Mouse (Mus musculus) frontal cortex, postnatal 25 days (tissue): ENCODE data around the gene Atp8b2.

ENCODE experiments used
- DNase-seq, 2 experiments: peaks; one replicate each; pipeline ENCODE4 v3.0.0; 2022; ENCODE audit warnings: low spot score in 2 of 2

Atp8b2 gene

GRCm38 (mm10) chr3:89963221-89963763 lies at the start of gene Atp8b2:
TSS of gene Atp8b2 (minus strand) at chr3:89963508.
- DNase-seq: peak in 1 of 2 experiments; percentile 24

- DNase-seq: no peak
These were observed 47.0 kb upstream of the Atp8b2 start for GRCm38 (mm10) chr3:90010291-90010690.

- no peak for DNase-seq
These were observed 40.9 kb upstream of the Atp8b2 start for GRCm38 (mm10) chr3:90004091-90004796.

GRCm38 (mm10) chr3:89999830-90000229 lies 36.5 kb upstream of the Atp8b2 start:
- no peak for DNase-seq

GRCm38 (mm10) chr3:89999090-89999489 lies 35.8 kb upstream of the Atp8b2 start:
- DNase-seq: no peak

GRCm38 (mm10) chr3:89998612-89999054 lies 35.3 kb upstream of the Atp8b2 start, which contains the start of gene Hax1:
TSS of gene Hax1 (minus strand) at chr3:89998780.
- peak; percentile 93 to 95 for DNase-seq

- DNase-seq: peak; percentile 6 to 14
These were observed 34.6 kb upstream of the Atp8b2 start for GRCm38 (mm10) chr3:89997791-89998495.

- no peak for DNase-seq
These were observed 31.7 kb upstream of the Atp8b2 start for GRCm38 (mm10) chr3:89994807-89995515.

- no peak for DNase-seq
These were observed 24.5 kb upstream of the Atp8b2 start for GRCm38 (mm10) chr3:89987822-89988221.

- no peak for DNase-seq
These were observed 23.9 kb upstream of the Atp8b2 start for GRCm38 (mm10) chr3:89987211-89987610.

GRCm38 (mm10) chr3:89982426-89982825 lies 19.1 kb upstream of the Atp8b2 start:
- no peak for DNase-seq

- no peak for DNase-seq
These were observed 13.6 kb upstream of the Atp8b2 start for GRCm38 (mm10) chr3:89976859-89977258.

- no peak for DNase-seq
These were observed 5.2 kb upstream of the Atp8b2 start for GRCm38 (mm10) chr3:89968509-89968908.

- DNase-seq: no peak
These were observed 3.6 kb upstream of the Atp8b2 start for GRCm38 (mm10) chr3:89966946-89967345.

GRCm38 (mm10) chr3:89965972-89966371 lies 2.7 kb upstream of the Atp8b2 start:
- DNase-seq: no peak

- DNase-seq: no peak
These were observed 2.2 kb upstream of the Atp8b2 start for GRCm38 (mm10) chr3:89965557-89965956.

- no peak for DNase-seq
These were observed 825 bp upstream of the Atp8b2 start for GRCm38 (mm10) chr3:89963926-89964739.

GRCm38 (mm10) chr3:89962751-89963220 lies 522 bp downstream of the Atp8b2 start:
- DNase-seq: no peak

- DNase-seq: no peak
These were observed 1.1 kb downstream of the Atp8b2 start for GRCm38 (mm10) chr3:89962059-89962750.

GRCm38 (mm10) chr3:89961436-89961835 lies 1.9 kb downstream of the Atp8b2 start:
- no peak for DNase-seq
